Mouse (Mus musculus) layer of hippocampus, adult 9-11 months (tissue): ENCODE results near the gene Krtap5-2.

Experiments
- DNase-seq: peaks from one replicate; pipeline ENCODE4 v3.0.0; 2022

Krtap5-2 gene

DNA sequence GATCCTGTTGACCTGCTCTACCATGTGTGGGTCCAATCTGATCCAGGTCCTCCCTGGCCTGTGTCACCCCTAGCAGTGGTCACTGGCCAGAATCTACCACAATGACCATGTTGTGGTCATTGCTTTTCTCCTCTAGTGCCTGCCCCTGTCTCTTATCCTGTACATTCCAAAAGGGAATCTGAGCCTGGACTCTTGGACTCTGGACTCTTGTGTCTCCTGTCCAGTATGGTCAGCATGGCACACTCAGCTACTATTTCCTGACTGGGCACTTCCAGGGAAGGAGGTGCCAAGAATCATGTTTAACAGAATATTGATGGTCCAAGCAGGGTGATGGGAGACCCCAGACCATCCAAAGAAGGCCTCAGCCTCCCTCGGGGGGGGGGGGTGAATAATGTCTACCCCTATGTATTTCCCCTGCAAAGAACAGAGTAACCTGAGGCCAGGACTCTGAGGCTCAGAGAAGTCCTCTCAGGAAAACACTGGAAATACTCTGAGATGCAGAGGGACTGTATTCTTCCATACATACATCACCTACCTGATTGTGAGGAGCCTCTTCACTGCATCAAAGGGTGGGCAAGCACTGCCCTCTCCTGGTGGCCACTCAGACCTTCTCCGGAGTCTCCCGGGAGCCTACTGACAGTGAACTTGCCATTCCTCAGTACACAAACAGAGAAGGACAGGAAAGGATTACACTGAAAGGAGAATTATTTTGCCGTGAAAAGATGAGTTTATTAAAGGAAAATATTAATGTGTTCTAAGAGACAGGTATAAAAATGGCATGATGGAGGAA lies 41.4 kb downstream of the Krtap5-2 start:
- DNase-seq = no peak

- no peak for DNase-seq
Observed at GRCm38 (mm10) chr7:142128843-142129242, 47.0 kb downstream of the Krtap5-2 start.
